Mouse (Mus musculus) urinary bladder, postnatal 10 days (tissue): Measurements from ENCODE around the gene 9930104L06Rik.

Experiments
- DNase-seq: peaks from one replicate; pipeline ENCODE4 v3.0.0; 2022; ENCODE audit warnings: low spot score

The 9930104L06Rik gene

GRCm38 (mm10) chr4:124960940-124961339 lies 24.1 kb downstream of the 9930104L06Rik start:
- DNase-seq = no peak

GRCm38 (mm10) chr4:124962576-124962975 lies 25.7 kb downstream of the 9930104L06Rik start:
- DNase-seq = no peak

- DNase-seq = no peak
These were observed 28.2 kb downstream of the 9930104L06Rik start for GRCm38 (mm10) chr4:124964912-124965599.

GRCm38 (mm10) chr4:124968711-124969110 lies 31.9 kb downstream of the 9930104L06Rik start:
- no peak for DNase-seq

GRCm38 (mm10) chr4:124969219-124969848 lies 32.5 kb downstream of the 9930104L06Rik start:
- no peak for DNase-seq

- no peak for DNase-seq
These were observed 33.3 kb downstream of the 9930104L06Rik start for GRCm38 (mm10) chr4:124970194-124970593.

- no peak for DNase-seq
These were observed 33.8 kb downstream of the 9930104L06Rik start for GRCm38 (mm10) chr4:124970677-124971076.

- no peak for DNase-seq
These were observed 34.2 kb downstream of the 9930104L06Rik start for GRCm38 (mm10) chr4:124971094-124971493.

GRCm38 (mm10) chr4:124972316-124972715 lies 35.5 kb downstream of the 9930104L06Rik start:
- DNase-seq = no peak

GRCm38 (mm10) chr4:124973296-124973695 lies 36.4 kb downstream of the 9930104L06Rik start:
- no peak for DNase-seq

GRCm38 (mm10) chr4:124978201-124978600 lies 41.4 kb downstream of the 9930104L06Rik start:
- no peak for DNase-seq

- DNase-seq = no peak
These were observed 47.2 kb downstream of the 9930104L06Rik start for GRCm38 (mm10) chr4:124983893-124984526.

- no peak for DNase-seq
These were observed 48.2 kb downstream of the 9930104L06Rik start for GRCm38 (mm10) chr4:124984871-124985670.

- no peak for DNase-seq
These were observed 49.1 kb downstream of the 9930104L06Rik start, which contains the start of gene Rspo1 for GRCm38 (mm10) chr4:124985671-124986602. Gene Rspo1, plus strand, starts transcription at chr4:124986430.

- DNase-seq = no peak
These were observed 50.2 kb downstream of the 9930104L06Rik start for GRCm38 (mm10) chr4:124986739-124987710.

- no peak for DNase-seq
These were observed 50.9 kb downstream of the 9930104L06Rik start for GRCm38 (mm10) chr4:124987711-124988097.

- no peak for DNase-seq
These were observed 51.5 kb downstream of the 9930104L06Rik start for GRCm38 (mm10) chr4:124988382-124988781.

GRCm38 (mm10) chr4:124989787-124990253 lies 53.0 kb downstream of the 9930104L06Rik start:
- no peak for DNase-seq

GRCm38 (mm10) chr4:124990325-124990724 lies 53.5 kb downstream of the 9930104L06Rik start:
- no peak for DNase-seq
